Mouse (Mus musculus): ENCODE results near the gene Rps6kc1. TPM values are rescaled to one million over a fixed set of nuclear protein-coding genes. Genes with fewer than 3 reads are reported as not detected.

Rps6kc1 gene
- polyA plus RNA-seq, 1 experiment from 2014 or later, result 11.9 TPM

GRCm38 (mm10) chr1:190898899-190899575 is 12.5 kb downstream of the Rps6kc1 start:
- Histone ChIP-seq H3K4me2 (no peak overlapping the region), H3K4me3 (no peak overlapping the region), H3K27ac (ENCODE audit: poor library complexity, severe bottlenecking) (no peak overlapping the region), H3K27me3 (replicated peaks) (no peaks in the 10 kb centered on the region), H3K36me3 (peaks cover 46% of the 10 kb centered on the region), H3K9ac (no peak overlapping the region), H3K9me3 (replicated peaks) (no peaks in the 10 kb centered on the region), H3K4me1 (replicated peaks) (peaks cover 3% of the 10 kb centered on the region; the same call in 1 of the 2 replicates)
- no peak for ATAC-seq (ENCODE audit: insufficient number of reproducible peaks, low FRiP score)
- 62% methylated on average over 9 of the region's 9 CpGs for WGBS

GRCm38 (mm10) chr1:190898186-190898585 is 13.4 kb downstream of the Rps6kc1 start:
- H3K27me3 ChIP-seq (replicated peaks), result no peaks in the 10 kb centered on the region
- no peak overlapping the region for H3K4me3 ChIP-seq
- no peaks in the 10 kb centered on the region for H3K9me3 ChIP-seq (replicated peaks)
- H3K4me1 ChIP-seq (replicated peaks), result peaks cover 3% of the 10 kb centered on the region; the same call in 1 of the 2 replicates
- no peak overlapping the region for H3K9ac ChIP-seq
- no peak overlapping the region for H3K27ac ChIP-seq (ENCODE audit: poor library complexity, severe bottlenecking)
- WGBS, result 79% methylated on average over 3 of the region's 3 CpGs
- no peak for ATAC-seq (ENCODE audit: insufficient number of reproducible peaks, low FRiP score)
- no peak overlapping the region for H3K4me2 ChIP-seq
- H3K36me3 ChIP-seq, result peaks cover 43% of the 10 kb centered on the region

GRCm38 (mm10) chr1:190893559-190894167 is 17.9 kb downstream of the Rps6kc1 start:
- ATAC-seq (ENCODE audit: insufficient number of reproducible peaks, low FRiP score), result no peak
- Histone ChIP-seq H3K4me1 (replicated peaks) (no peaks in the 10 kb centered on the region), H3K9ac (no peak overlapping the region), H3K27me3 (replicated peaks) (no peaks in the 10 kb centered on the region), H3K27ac (ENCODE audit: poor library complexity, severe bottlenecking) (no peak overlapping the region), H3K4me3 (no peak overlapping the region), H3K4me2 (no peak overlapping the region), H3K9me3 (replicated peaks) (no peaks in the 10 kb centered on the region), H3K36me3 (peaks cover 44% of the 10 kb centered on the region)
- WGBS, result 61% methylated on average over 6 of the region's 6 CpGs

GRCm38 (mm10) chr1:190888646-190889045 is 22.9 kb downstream of the Rps6kc1 start:
- no peaks in the 10 kb centered on the region for H3K9me3 ChIP-seq (replicated peaks)
- H3K9ac ChIP-seq, result no peak overlapping the region
- peaks cover 2% of the 10 kb centered on the region; the same call in 1 of the 2 replicates for H3K4me1 ChIP-seq (replicated peaks)
- peaks cover 43% of the 10 kb centered on the region for H3K36me3 ChIP-seq
- ATAC-seq (ENCODE audit: insufficient number of reproducible peaks, low FRiP score), result no peak
- H3K4me3 ChIP-seq, result no peak overlapping the region
- no peak overlapping the region for H3K4me2 ChIP-seq
- no peak overlapping the region for H3K27ac ChIP-seq (ENCODE audit: poor library complexity, severe bottlenecking)
- H3K27me3 ChIP-seq (replicated peaks), result no peaks in the 10 kb centered on the region
- 85% methylated on average over 16 of the region's 16 CpGs for WGBS

- WGBS, result 89% methylated on average over 2 of the region's 2 CpGs
- no peak overlapping the region for H3K4me3 ChIP-seq
- peaks cover 45% of the 10 kb centered on the region for H3K36me3 ChIP-seq
- no peak overlapping the region for H3K9ac ChIP-seq
- no peak overlapping the region for H3K27ac ChIP-seq (ENCODE audit: poor library complexity, severe bottlenecking)
- peaks cover 8% of the 10 kb centered on the region; the same call in 1 of the 2 replicates for H3K4me1 ChIP-seq (replicated peaks)
- no peak overlapping the region for H3K4me2 ChIP-seq
- no peaks in the 10 kb centered on the region for H3K27me3 ChIP-seq (replicated peaks)
- H3K9me3 ChIP-seq (replicated peaks), result no peaks in the 10 kb centered on the region
- no peak for ATAC-seq (ENCODE audit: insufficient number of reproducible peaks, low FRiP score)
Measured at GRCm38 (mm10) chr1:190888031-190888430, 23.5 kb downstream of the Rps6kc1 start.

- H3K4me1 ChIP-seq (replicated peaks), result peaks cover 8% of the 10 kb centered on the region; the same call in 1 of the 2 replicates
- WGBS, result 89% methylated on average over 4 of the region's 4 CpGs
- no peaks in the 10 kb centered on the region for H3K27me3 ChIP-seq (replicated peaks)
- no peak overlapping the region for H3K9ac ChIP-seq
- H3K36me3 ChIP-seq, result peaks cover 41% of the 10 kb centered on the region
- no peak for ATAC-seq (ENCODE audit: insufficient number of reproducible peaks, low FRiP score)
- H3K4me2 ChIP-seq, result no peak overlapping the region
- no peak overlapping the region for H3K4me3 ChIP-seq
- H3K27ac ChIP-seq (ENCODE audit: poor library complexity, severe bottlenecking), result no peak overlapping the region
- H3K9me3 ChIP-seq (replicated peaks), result no peaks in the 10 kb centered on the region
Measured at GRCm38 (mm10) chr1:190886014-190886413, 25.6 kb downstream of the Rps6kc1 start.

GRCm38 (mm10) chr1:190881422-190881821 is 30.1 kb downstream of the Rps6kc1 start:
- Histone ChIP-seq H3K36me3 (peaks cover 34% of the 10 kb centered on the region), H3K27ac (ENCODE audit: poor library complexity, severe bottlenecking) (no peak overlapping the region), H3K4me1 (replicated peaks) (peaks cover 8% of the 10 kb centered on the region; the same call in 1 of the 2 replicates), H3K9me3 (replicated peaks) (no peaks in the 10 kb centered on the region), H3K27me3 (replicated peaks) (no peaks in the 10 kb centered on the region), H3K4me3 (no peak overlapping the region), H3K4me2 (no peak overlapping the region), H3K9ac (no peak overlapping the region)
- ATAC-seq (ENCODE audit: insufficient number of reproducible peaks, low FRiP score), result no peak
- 3% methylated on average over 2 of the region's 2 CpGs for WGBS

GRCm38 (mm10) chr1:190880638-190881037 is 30.9 kb downstream of the Rps6kc1 start:
- Histone ChIP-seq H3K9me3 (replicated peaks) (no peaks in the 10 kb centered on the region), H3K27ac (ENCODE audit: poor library complexity, severe bottlenecking) (no peak overlapping the region), H3K27me3 (replicated peaks) (no peaks in the 10 kb centered on the region), H3K4me2 (no peak overlapping the region), H3K4me1 (replicated peaks) (peaks cover 8% of the 10 kb centered on the region; the same call in 1 of the 2 replicates), H3K36me3 (peaks cover 32% of the 10 kb centered on the region), H3K4me3 (no peak overlapping the region), H3K9ac (no peak overlapping the region)
- 92% methylated on average over 6 of the region's 6 CpGs for WGBS
- no peak for ATAC-seq (ENCODE audit: insufficient number of reproducible peaks, low FRiP score)

- no peak overlapping the region for H3K27ac ChIP-seq (ENCODE audit: poor library complexity, severe bottlenecking)
- H3K4me1 ChIP-seq (replicated peaks), result no peaks in the 10 kb centered on the region
- no peaks in the 10 kb centered on the region for H3K27me3 ChIP-seq (replicated peaks)
- no peak overlapping the region for H3K4me2 ChIP-seq
- ATAC-seq (ENCODE audit: insufficient number of reproducible peaks, low FRiP score), result no peak
- H3K9ac ChIP-seq, result no peak overlapping the region
- H3K9me3 ChIP-seq (replicated peaks), result no peaks in the 10 kb centered on the region
- H3K36me3 ChIP-seq, result peaks cover 25% of the 10 kb centered on the region
- 77% methylated on average over 6 of the region's 6 CpGs for WGBS
- no peak overlapping the region for H3K4me3 ChIP-seq
Measured at GRCm38 (mm10) chr1:190875751-190876150, 35.8 kb downstream of the Rps6kc1 start.

- no peak overlapping the region for H3K9ac ChIP-seq
- H3K27me3 ChIP-seq (replicated peaks), result no peaks in the 10 kb centered on the region
- H3K27ac ChIP-seq (ENCODE audit: poor library complexity, severe bottlenecking), result no peak overlapping the region
- H3K4me3 ChIP-seq, result no peak overlapping the region
- ATAC-seq (ENCODE audit: insufficient number of reproducible peaks, low FRiP score), result no peak
- H3K9me3 ChIP-seq (replicated peaks), result no peaks in the 10 kb centered on the region
- H3K4me2 ChIP-seq, result no peak overlapping the region
- no peaks in the 10 kb centered on the region for H3K4me1 ChIP-seq (replicated peaks)
- WGBS, result 78% methylated on average over 4 of the region's 4 CpGs
- H3K36me3 ChIP-seq, result peaks cover 28% of the 10 kb centered on the region
Measured at GRCm38 (mm10) chr1:190875089-190875488, 36.5 kb downstream of the Rps6kc1 start.

- no peaks in the 10 kb centered on the region for H3K27me3 ChIP-seq (replicated peaks)
- H3K36me3 ChIP-seq, result peaks cover 36% of the 10 kb centered on the region
- no peaks in the 10 kb centered on the region for H3K9me3 ChIP-seq (replicated peaks)
- H3K9ac ChIP-seq, result no peak overlapping the region
- H3K27ac ChIP-seq (ENCODE audit: poor library complexity, severe bottlenecking), result no peak overlapping the region
- no peaks in the 10 kb centered on the region for H3K4me1 ChIP-seq (replicated peaks)
- no peak overlapping the region for H3K4me2 ChIP-seq
- H3K4me3 ChIP-seq, result no peak overlapping the region
- ATAC-seq (ENCODE audit: insufficient number of reproducible peaks, low FRiP score), result no peak
- 87% methylated on average over 12 of the region's 12 CpGs for WGBS
Measured at GRCm38 (mm10) chr1:190871068-190871467, 40.5 kb downstream of the Rps6kc1 start.
